Mouse (Mus musculus) megakaryocyte, embryonic 14.5 days (primary cell): Measurements from ENCODE around the gene Sin3a.

Experiments used
- FLI1 ChIP-seq: IDR thresholded peaks from 2 replicates; pipeline ENCODE4 v1.6.1; 2012; ENCODE audit warnings: low read length, inconsistent platforms, mixed read lengths
- GATA1 ChIP-seq: IDR thresholded peaks from 3 replicates; pipeline ENCODE4 v1.6.1; 2012; ENCODE audit warnings: mixed read lengths, low read length, inconsistent platforms, borderline replicate concordance

- TF ChIP-seq GATA1 (no peak), FLI1 (no peak)
Observed at GRCm38 (mm10) chr9:57064164-57064563, 7.7 kb upstream of the Sin3a start.
